Mouse (Mus musculus): ENCODE measurements at regions not wholly inside any gene's neighbourhood (a gene's known extent, or its start where the extent isn't known, plus 50 kb on each side); places are given as distances from the start of the nearest gene placed in this dataset.
A peak's percentile ranks its signal among the peaks of the same experiment; 100 is the strongest.

DNA sequence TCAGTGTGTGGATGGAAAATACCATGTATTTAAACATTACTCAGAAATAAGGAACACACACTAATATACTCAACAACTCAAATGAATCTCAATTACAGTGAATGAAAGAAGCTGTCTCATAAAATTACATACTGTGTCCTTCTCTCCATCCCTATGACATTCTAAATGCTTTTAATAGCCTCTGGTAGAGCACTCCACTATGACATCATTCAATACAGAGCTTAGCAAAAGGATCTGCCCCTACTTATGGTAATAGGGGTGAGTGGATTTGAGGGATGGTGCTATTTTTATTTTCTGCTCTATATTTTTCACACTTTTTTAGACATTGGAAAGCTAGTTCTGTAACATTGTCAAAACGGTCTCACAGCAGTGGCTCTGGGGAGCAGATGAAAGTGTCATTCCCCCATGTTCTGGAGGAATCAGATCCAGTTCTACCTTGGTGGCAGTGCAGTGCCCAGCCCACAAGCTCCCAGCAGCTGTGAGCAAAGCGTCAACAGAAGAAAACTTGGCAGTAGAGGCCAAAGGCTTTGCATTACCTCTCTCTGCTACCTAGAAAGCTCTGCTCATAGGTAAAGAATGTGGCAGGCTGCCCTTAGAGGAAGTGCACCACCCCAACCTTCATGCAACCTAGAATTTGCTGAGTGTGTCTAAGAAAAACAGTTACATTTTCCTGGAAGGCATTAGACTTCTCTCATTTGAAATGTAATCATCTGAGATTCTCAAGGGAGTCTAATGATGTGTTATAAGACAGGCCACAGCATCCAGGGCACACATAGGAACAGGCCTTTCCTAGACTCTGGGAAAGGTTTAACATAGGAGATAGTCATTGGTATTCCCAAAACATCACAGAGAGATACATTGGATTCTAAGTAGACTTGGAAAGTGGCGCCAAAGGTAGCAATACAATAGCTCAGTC, 138.1 kb downstream of the Snx19 start:
- ATAC-seq: peak; percentile 56; the same call in 1 of the 2 replicates

GRCm38 (mm10) chr9:30563399-30563798, 136.5 kb downstream of the Snx19 start:
- Histone ChIP-seq H3K27ac (ENCODE audit: low read length) (no peak overlapping the region), H3K4me2 (replicated peaks; ENCODE audit: low read depth, low read length) (no peak overlapping the region), H3K9ac (replicated peaks; ENCODE audit: low read depth) (no peak overlapping the region), H3K36me3 (ENCODE audit: insufficient read depth, low read length) (no peaks in the 10 kb centered on the region), H3K9me3 (ENCODE audit: low read length) (no peaks in the 10 kb centered on the region), H3K4me1 (ENCODE audit: insufficient read depth, low read depth, low read length) (no peaks in the 10 kb centered on the region), H3K4me3 (ENCODE audit: low read depth, low read length) (no peak overlapping the region), H3K27me3 (replicated peaks; ENCODE audit: insufficient read depth, low read length) (no peaks in the 10 kb centered on the region)
- no peak for ATAC-seq
- TF ChIP-seq EP300 (IDR thresholded peaks at IDR 0.05) (no peak), CTCF (IDR thresholded peaks at IDR 0.05) (no peak)
- whole genome bisulfite sequencing: 63% methylated on average over 5 of the region's 5 CpGs
- DNase-seq (ENCODE audit: low spot score): no peak

More for the DNA sequence above, 138.1 kb downstream of the Snx19 start:
- Histone ChIP-seq H3K9me3 (ENCODE audit: low read length) (no peaks in the 10 kb centered on the region), H3K36me3 (ENCODE audit: insufficient read depth, low read length) (no peaks in the 10 kb centered on the region), H3K9ac (replicated peaks; ENCODE audit: low read depth) (no peak overlapping the region), H3K27ac (ENCODE audit: low read length) (no peak overlapping the region), H3K4me2 (replicated peaks; ENCODE audit: low read depth, low read length) (no peak overlapping the region), H3K4me3 (ENCODE audit: low read depth, low read length) (no peak overlapping the region), H3K4me1 (ENCODE audit: insufficient read depth, low read depth, low read length) (no peaks in the 10 kb centered on the region), H3K27me3 (replicated peaks; ENCODE audit: insufficient read depth, low read length) (no peaks in the 10 kb centered on the region)
- DNase-seq (ENCODE audit: low spot score): peak; percentile 65
- TF ChIP-seq CTCF (IDR thresholded peaks at IDR 0.05) (no peak), EP300 (IDR thresholded peaks at IDR 0.05) (0 out of 2 replicates have a peak, but pooled peaks have one; percentile 26)
- WGBS: 75% methylated on average over 3 of the region's 3 CpGs

- H3K9ac ChIP-seq (replicated peaks; ENCODE audit: low read depth): no peak overlapping the region
- no peak for ATAC-seq
- no peaks in the 10 kb centered on the region for H3K9me3 ChIP-seq (ENCODE audit: low read length)
- no peaks in the 10 kb centered on the region for H3K36me3 ChIP-seq (ENCODE audit: insufficient read depth, low read length)
- no peaks in the 10 kb centered on the region for H3K27me3 ChIP-seq (replicated peaks; ENCODE audit: insufficient read depth, low read length)
- 81% methylated on average over 2 of the region's 2 CpGs for WGBS
- TF ChIP-seq CTCF (IDR thresholded peaks at IDR 0.05) (peak; percentile 31), EP300 (IDR thresholded peaks at IDR 0.05) (no peak)
- no peak overlapping the region for H3K4me3 ChIP-seq (ENCODE audit: low read depth, low read length)
- H3K4me1 ChIP-seq (ENCODE audit: insufficient read depth, low read depth, low read length): no peaks in the 10 kb centered on the region
- no peak overlapping the region for H3K4me2 ChIP-seq (replicated peaks; ENCODE audit: low read depth, low read length)
- DNase-seq (ENCODE audit: low spot score): no peak
- no peak overlapping the region for H3K27ac ChIP-seq (ENCODE audit: low read length)
These were observed 128.0 kb downstream of the Snx19 start for GRCm38 (mm10) chr9:30554908-30555307.

- Histone ChIP-seq H3K4me3 (ENCODE audit: low read depth, low read length) (no peak overlapping the region), H3K9ac (replicated peaks; ENCODE audit: low read depth) (no peak overlapping the region), H3K36me3 (ENCODE audit: insufficient read depth, low read length) (no peaks in the 10 kb centered on the region), H3K4me2 (replicated peaks; ENCODE audit: low read depth, low read length) (no peak overlapping the region), H3K4me1 (ENCODE audit: insufficient read depth, low read depth, low read length) (no peaks in the 10 kb centered on the region), H3K9me3 (ENCODE audit: low read length) (no peaks in the 10 kb centered on the region), H3K27ac (ENCODE audit: low read length) (no peak overlapping the region), H3K27me3 (replicated peaks; ENCODE audit: insufficient read depth, low read length) (no peaks in the 10 kb centered on the region)
- no peak for ATAC-seq
- WGBS: 81% methylated on average over 8 of the region's 8 CpGs
- TF ChIP-seq CTCF (IDR thresholded peaks at IDR 0.05) (no peak), EP300 (IDR thresholded peaks at IDR 0.05) (no peak)
- DNase-seq (ENCODE audit: low spot score): no peak
These were observed 125.8 kb downstream of the Snx19 start for GRCm38 (mm10) chr9:30552721-30553120.

DNA sequence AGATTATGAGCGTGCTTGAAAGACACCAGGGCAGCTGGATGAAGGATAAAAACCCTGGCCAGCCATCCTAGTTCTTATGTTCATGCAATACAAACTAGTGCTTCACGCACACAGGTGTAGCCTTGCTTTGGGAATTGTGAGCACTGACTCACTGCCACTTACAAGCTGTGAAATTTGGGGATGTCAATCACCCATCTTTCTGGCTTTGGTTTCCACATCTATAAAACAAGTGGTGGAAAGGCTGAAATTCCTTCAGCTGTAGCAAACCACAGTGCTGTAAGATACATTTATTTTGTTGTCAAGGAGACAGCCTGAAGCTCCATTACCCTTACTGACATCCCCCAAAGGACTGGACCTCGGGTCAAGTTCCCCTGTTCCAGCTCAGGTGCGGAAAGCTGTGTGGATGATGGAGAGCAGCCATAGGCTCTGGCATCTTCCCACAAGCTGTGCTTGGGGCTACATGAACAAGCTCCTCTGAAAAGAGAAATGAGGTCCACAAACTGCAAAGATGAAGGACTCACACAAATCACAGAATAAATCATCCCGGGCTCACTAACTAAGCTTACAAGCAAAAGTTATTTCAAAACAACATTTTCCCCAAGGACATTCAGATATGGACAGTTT, 123.1 kb downstream of the Snx19 start:
- Histone ChIP-seq H3K36me3 (ENCODE audit: insufficient read depth, low read length) (no peaks in the 10 kb centered on the region), H3K4me2 (replicated peaks; ENCODE audit: low read depth, low read length) (no peak overlapping the region), H3K4me3 (ENCODE audit: low read depth, low read length) (no peak overlapping the region), H3K4me1 (ENCODE audit: insufficient read depth, low read depth, low read length) (no peaks in the 10 kb centered on the region), H3K27me3 (replicated peaks; ENCODE audit: insufficient read depth, low read length) (no peaks in the 10 kb centered on the region), H3K9ac (replicated peaks; ENCODE audit: low read depth) (no peak overlapping the region), H3K9me3 (ENCODE audit: low read length) (no peaks in the 10 kb centered on the region), H3K27ac (ENCODE audit: low read length) (no peak overlapping the region)
- no peak for ATAC-seq
- WGBS: 77% methylated on average over 5 of the region's 5 CpGs
- no peak for DNase-seq (ENCODE audit: low spot score)
- TF ChIP-seq EP300 (IDR thresholded peaks at IDR 0.05) (no peak), CTCF (IDR thresholded peaks at IDR 0.05) (no peak)

GRCm38 (mm10) chr9:30539858-30540257, 113.0 kb downstream of the Snx19 start:
- no peak overlapping the region for H3K9ac ChIP-seq (replicated peaks; ENCODE audit: low read depth)
- DNase-seq (ENCODE audit: low spot score) (no peak), ATAC-seq (no peak)
- no peaks in the 10 kb centered on the region for H3K9me3 ChIP-seq (ENCODE audit: low read length)
- no peak overlapping the region for H3K4me2 ChIP-seq (replicated peaks; ENCODE audit: low read depth, low read length)
- WGBS: 77% methylated on average over 6 of the region's 6 CpGs
- H3K4me3 ChIP-seq (ENCODE audit: low read depth, low read length): no peak overlapping the region
- no peak for TF ChIP-seq EP300 (IDR thresholded peaks at IDR 0.05)
- no peak for TF ChIP-seq CTCF (IDR thresholded peaks at IDR 0.05)
- H3K36me3 ChIP-seq (ENCODE audit: insufficient read depth, low read length): no peaks in the 10 kb centered on the region
- H3K4me1 ChIP-seq (ENCODE audit: insufficient read depth, low read depth, low read length): no peaks in the 10 kb centered on the region
- H3K27ac ChIP-seq (ENCODE audit: low read length): no peak overlapping the region
- H3K27me3 ChIP-seq (replicated peaks; ENCODE audit: insufficient read depth, low read length): no peaks in the 10 kb centered on the region
